Mouse (Mus musculus) midbrain, embryonic 11.5 days (tissue): ENCODE results near the gene Zfp622. TPM values are rescaled to one million over a fixed set of nuclear protein-coding genes. Genes with fewer than 3 reads are reported as not detected.
"Not testable (repeated sequence)": the region's sequence is repeated elsewhere in the genome, so short reads cannot be mapped to it uniquely, and the experiment has no call there.

Experiments used
- ATAC-seq: fragments of 200-750 bp; cut with Nextera tagmentation; 2 replicates; pipeline ENCODE4 v1.8.0; 2017; ENCODE audit warnings: moderate TSS enrichment, moderate library complexity; ENCODE audit not compliant: low FRiP score
- DNase-seq: peaks from one replicate; pipeline ENCODE4 v3.0.0; 2015; ENCODE audit warnings: low spot score; ENCODE audit errors: missing footprints
- H3K27ac ChIP-seq: fragments of 300-500 bp; sonication (generic); 2 replicates; pipeline ENCODE4 v1.5.1; 2014; ENCODE audit warnings: low read depth, low read length
- H3K27me3 ChIP-seq: fragments of 300-500 bp; sonication (generic); 2 replicates; pipeline ENCODE4 v1.6.1; 2014; ENCODE audit warnings: mild to moderate bottlenecking, low read length, moderate library complexity, mixed read lengths; ENCODE audit not compliant: control insufficient read depth, insufficient read depth
- H3K36me3 ChIP-seq: fragments of 300-500 bp; sonication (generic); 2 replicates; pipeline ENCODE4 v1.6.1; 2014; ENCODE audit warnings: mild to moderate bottlenecking, low read length, moderate library complexity, mixed read lengths; ENCODE audit not compliant: control insufficient read depth, insufficient read depth
- H3K4me1 ChIP-seq: fragments of 300-500 bp; sonication (generic); 2 replicates; pipeline ENCODE4 v1.6.1; 2014; ENCODE audit warnings: low read length; ENCODE audit not compliant: control insufficient read depth, insufficient read depth
- H3K4me2 ChIP-seq: fragments of 300-500 bp; sonication (generic); 2 replicates; pipeline ENCODE4 v1.6.1; 2014; ENCODE audit warnings: mild to moderate bottlenecking, moderate library complexity
- H3K4me3 ChIP-seq: fragments of 300-500 bp; sonication (generic); 2 replicates; pipeline ENCODE4 v1.5.1; 2014; ENCODE audit warnings: low read depth, low read length
- H3K9ac ChIP-seq: fragments of 300-500 bp; sonication (generic); 2 replicates; pipeline ENCODE4 v1.6.1; 2014; ENCODE audit warnings: low read length
- H3K9me3 ChIP-seq: fragments of 300-500 bp; sonication (generic); 2 replicates; pipeline ENCODE4 v1.6.1; 2016; ENCODE audit warnings: low read length; ENCODE audit not compliant: control insufficient read depth
- WGBS: fragments of 180-500 bp; shearing (Covaris S2); extraction: QIAGEN DNeasy Blood & Tissue Kit; methylation state at CpG from one replicate; pipeline ENCODE4 v1.1.7; 2014; 5-methylcytosine and 5-hydroxymethylcytosine counted together
- polyA plus RNA-seq: library from polyadenylated mRNA; unstranded; fragments of >200 nt; fragmentation: Nextera tagmentation; extraction: Ambion mirVana; gene quantifications from 2 replicates; pipeline ENCODE4 v1.2.1, GENCODE M21; 2014

Gene Zfp622
- polyA plus RNA-seq, 1 experiment from 2014 or later: 30.6 TPM

GRCm38 (mm10) chr15:25959375-25959774 is 24.8 kb upstream of the Zfp622 start:
- DNase-seq: no peak
- Histone ChIP-seq H3K27ac (no peak overlapping the region), H3K4me3 (no peak overlapping the region), H3K9me3 (no peaks in the 10 kb centered on the region), H3K27me3 (no peaks in the 10 kb centered on the region), H3K4me2 (no peak overlapping the region), H3K36me3 (no peaks in the 10 kb centered on the region), H3K9ac (no peak overlapping the region), H3K4me1 (no peaks in the 10 kb centered on the region)
- ATAC-seq: peak; percentile 86
- WGBS: 48% methylated on average over 5 of the region's 5 CpGs

- H3K9me3 ChIP-seq: no peaks in the 10 kb centered on the region
- no peaks in the 10 kb centered on the region for H3K27me3 ChIP-seq
- DNase-seq (no peak), ATAC-seq (no peak)
- no peak overlapping the region for H3K4me2 ChIP-seq
- no peak overlapping the region for H3K27ac ChIP-seq
- H3K4me1 ChIP-seq: no peaks in the 10 kb centered on the region
- WGBS: 83% methylated on average over 5 of the region's 5 CpGs
- H3K4me3 ChIP-seq: no peak overlapping the region
- H3K9ac ChIP-seq: no peak overlapping the region
- no peaks in the 10 kb centered on the region for H3K36me3 ChIP-seq
Measured at GRCm38 (mm10) chr15:25960231-25960630, 23.9 kb upstream of the Zfp622 start.

DNA sequence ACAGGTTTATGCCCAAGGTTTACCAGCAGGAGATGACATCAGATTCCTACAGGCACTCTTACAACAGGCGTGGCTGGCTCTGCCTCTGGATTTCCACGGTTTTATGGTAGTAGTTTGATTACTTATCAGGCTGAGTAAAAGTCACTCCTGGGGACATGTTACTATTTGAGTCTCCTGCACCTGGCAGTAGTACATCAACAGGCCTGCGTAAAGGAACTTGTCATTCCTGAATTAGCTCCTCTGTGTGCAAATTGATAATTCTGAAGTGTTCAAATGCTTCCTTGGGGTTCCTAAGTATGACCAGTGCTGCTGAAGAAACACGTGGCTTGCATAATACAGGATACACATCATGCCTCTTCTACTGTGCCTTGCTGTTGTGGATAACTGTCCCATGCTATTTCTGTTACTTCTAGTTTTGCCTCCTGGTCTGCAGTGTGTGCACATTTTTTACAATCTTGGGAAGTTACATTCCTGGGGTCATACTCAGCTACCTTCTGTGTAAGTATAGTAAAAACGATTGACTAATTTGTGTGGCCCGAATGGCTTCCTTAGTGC is 17.9 kb upstream of the Zfp622 start:
- 83% methylated on average over 6 of the region's 6 CpGs for WGBS
- no peaks in the 10 kb centered on the region for H3K36me3 ChIP-seq
- no peak overlapping the region for H3K9ac ChIP-seq
- no peak for ATAC-seq
- H3K4me1 ChIP-seq: no peaks in the 10 kb centered on the region
- no peak overlapping the region for H3K27ac ChIP-seq
- H3K9me3 ChIP-seq: no peaks in the 10 kb centered on the region
- H3K27me3 ChIP-seq: no peaks in the 10 kb centered on the region
- no peak overlapping the region for H3K4me3 ChIP-seq
- no peak overlapping the region for H3K4me2 ChIP-seq
- DNase-seq: no peak

DNA sequence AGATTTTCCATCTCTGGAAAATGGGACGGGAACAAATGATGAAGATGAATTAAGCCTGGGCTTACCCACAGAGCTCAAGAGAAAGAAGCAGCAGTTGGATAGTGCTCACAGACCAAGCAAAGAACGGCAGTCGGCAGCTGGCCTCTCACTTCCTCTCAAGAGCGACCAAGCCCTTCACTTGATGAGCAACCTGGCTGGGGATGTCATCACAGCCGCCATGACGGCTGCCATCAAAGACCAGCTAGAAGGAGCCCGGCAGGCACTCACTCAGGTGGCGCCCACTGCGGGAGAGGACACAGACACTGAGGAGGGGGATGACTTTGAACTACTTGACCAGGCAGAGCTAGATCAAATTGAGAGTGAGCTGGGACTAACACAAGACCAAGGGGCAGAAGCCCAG is 12.6 kb upstream of the Zfp622 start:
- H3K27me3 ChIP-seq: no peaks in the 10 kb centered on the region
- no peak overlapping the region for H3K9ac ChIP-seq
- ATAC-seq: no peak
- WGBS: 91% methylated on average over 9 of the region's 9 CpGs
- H3K27ac ChIP-seq: no peak overlapping the region
- H3K9me3 ChIP-seq: no peaks in the 10 kb centered on the region
- H3K4me2 ChIP-seq: no peak overlapping the region
- DNase-seq: no peak
- no peaks in the 10 kb centered on the region for H3K36me3 ChIP-seq
- no peaks in the 10 kb centered on the region for H3K4me1 ChIP-seq
- no peak overlapping the region for H3K4me3 ChIP-seq

DNA sequence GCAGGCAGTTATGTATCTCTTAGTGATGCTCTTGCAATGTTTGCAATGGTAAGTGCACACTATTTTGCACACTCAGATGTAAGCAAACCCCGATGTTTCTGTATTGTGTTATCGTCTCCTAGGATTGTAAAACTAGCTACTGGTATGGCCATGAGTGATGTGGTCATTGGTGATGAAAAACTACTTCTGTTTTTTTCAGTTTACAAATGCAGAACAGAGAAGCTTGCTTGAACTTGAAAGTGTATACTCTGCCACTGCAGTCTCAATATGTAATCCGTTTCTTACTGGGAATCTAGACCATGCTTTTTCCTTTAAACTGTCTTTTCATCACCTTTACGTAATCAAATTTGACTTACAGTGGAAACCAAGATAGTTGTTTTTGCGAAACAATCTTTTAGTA is 11.4 kb upstream of the Zfp622 start:
- ATAC-seq (no peak), DNase-seq (no peak)
- Histone ChIP-seq H3K27ac (no peak overlapping the region), H3K4me3 (no peak overlapping the region), H3K9me3 (no peaks in the 10 kb centered on the region), H3K27me3 (no peaks in the 10 kb centered on the region), H3K9ac (no peak overlapping the region), H3K4me2 (no peak overlapping the region), H3K4me1 (no peaks in the 10 kb centered on the region), H3K36me3 (no peaks in the 10 kb centered on the region)
- 90% methylated on average over 5 of the region's 5 CpGs for WGBS

GRCm38 (mm10) chr15:25974352-25974751 is 9.8 kb upstream of the Zfp622 start:
- no peak overlapping the region for H3K4me2 ChIP-seq
- H3K4me1 ChIP-seq: no peaks in the 10 kb centered on the region
- H3K9ac ChIP-seq: no peak overlapping the region
- no peak overlapping the region for H3K27ac ChIP-seq
- DNase-seq (no peak), ATAC-seq (no peak)
- H3K36me3 ChIP-seq: no peaks in the 10 kb centered on the region
- 90% methylated on average over 4 of the region's 4 CpGs for WGBS
- H3K4me3 ChIP-seq: no peak overlapping the region
- H3K9me3 ChIP-seq: no peaks in the 10 kb centered on the region
- no peaks in the 10 kb centered on the region for H3K27me3 ChIP-seq

DNA sequence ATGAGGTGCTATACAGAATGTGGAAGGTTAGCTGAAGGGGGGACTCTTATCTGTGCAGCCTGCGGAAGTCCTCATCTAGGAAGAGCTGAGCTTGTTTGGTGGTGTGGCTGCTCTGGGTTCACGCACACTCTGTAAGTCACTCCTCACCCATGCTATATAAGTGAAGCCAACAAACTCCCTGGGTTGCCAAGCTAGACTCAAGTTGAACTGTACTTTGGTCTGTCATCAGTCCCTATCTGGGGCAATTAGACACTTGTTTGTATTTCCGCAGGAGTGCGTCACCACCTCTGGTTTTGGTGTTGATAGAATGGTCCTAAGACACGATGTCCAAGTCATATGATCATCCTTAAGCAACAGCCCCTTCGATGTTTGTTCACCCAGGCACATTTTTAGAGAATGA is 8.4 kb upstream of the Zfp622 start:
- no peak overlapping the region for H3K4me3 ChIP-seq
- no peak overlapping the region for H3K4me2 ChIP-seq
- DNase-seq (no peak), ATAC-seq (no peak)
- H3K9ac ChIP-seq: no peak overlapping the region
- no peaks in the 10 kb centered on the region for H3K27me3 ChIP-seq
- H3K36me3 ChIP-seq: no peaks in the 10 kb centered on the region
- H3K4me1 ChIP-seq: no peaks in the 10 kb centered on the region
- WGBS: 92% methylated on average over 6 of the region's 6 CpGs
- no peaks in the 10 kb centered on the region for H3K9me3 ChIP-seq
- no peak overlapping the region for H3K27ac ChIP-seq

GRCm38 (mm10) chr15:25983614-25984013 is 552 bp upstream of the Zfp622 start:
- H3K36me3 ChIP-seq, H3K27me3 ChIP-seq, DNase-seq, H3K9me3 ChIP-seq: not testable (repeated sequence)
- H3K4me1 ChIP-seq: peaks cover 15% of the 10 kb centered on the region
- H3K4me3 ChIP-seq: peak overlapping the region; percentile 98
- 19% methylated on average over 6 of the region's 6 CpGs for WGBS
- peak overlapping the region; percentile 55 for H3K9ac ChIP-seq
- ATAC-seq: peak; percentile 31
- H3K4me2 ChIP-seq: peak overlapping the region; percentile 51
- peak overlapping the region; percentile 17 for H3K27ac ChIP-seq

- Histone ChIP-seq H3K9me3 (no peaks in the 10 kb centered on the region), H3K36me3 (no peaks in the 10 kb centered on the region), H3K9ac (peak overlapping the region; percentile 81), H3K4me3 (peak overlapping the region; percentile 98), H3K27ac (peak overlapping the region; percentile 65), H3K27me3 (no peaks in the 10 kb centered on the region), H3K4me2 (peak overlapping the region; percentile 64), H3K4me1 (peaks cover 15% of the 10 kb centered on the region)
- WGBS: under 1% methylated on average over 71 of the region's 71 CpGs
- no peak; the same call in 1 of the 2 replicates for ATAC-seq
- peak; percentile 88 for DNase-seq
Measured at GRCm38 (mm10) chr15:25984734-25985492, 747 bp downstream of the Zfp622 start.
